Mouse (Mus musculus): ENCODE data around the gene Olfr883. TPM values are rescaled to one million over a fixed set of nuclear protein-coding genes. Genes with fewer than 3 reads are reported as not detected.

Gene Olfr883
- total RNA-seq (2021) = not detected
- long read RNA-seq, experiment 1 = 0 reads
- long read RNA-seq, experiment 2 = 0 reads

- no peak for DNase-seq (ENCODE audit: low spot score)
These were observed at the start of gene Olfr883 for GRCm38 (mm10) chr9:38025508-38025907. TSS of gene Olfr883 (plus strand) at chr9:38025808.

DNA sequence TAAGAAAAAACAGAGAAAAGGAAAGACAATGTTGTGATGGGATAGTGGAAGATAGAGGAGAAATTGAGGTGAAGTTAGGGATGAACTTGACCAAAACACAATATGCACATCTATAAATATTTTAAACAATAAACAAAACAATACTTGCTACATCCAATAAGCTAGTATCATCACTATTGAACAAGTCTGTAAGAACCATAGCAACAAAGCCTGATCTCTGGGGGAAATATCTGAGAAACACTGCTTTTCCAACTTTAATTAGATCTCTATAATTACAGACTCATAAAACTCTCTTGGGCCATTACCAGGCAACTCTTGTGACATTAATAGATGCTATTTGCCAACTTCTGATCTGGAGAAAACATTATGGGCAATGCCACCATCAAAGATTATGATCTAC lies 34.1 kb upstream of the Olfr883 start, which contains the start of gene Olfr881:
Gene Olfr881, plus strand, starts transcription at position 301 of the 400 bp plus-strand sequence.
- no peak for DNase-seq (ENCODE audit: low spot score)

DNA sequence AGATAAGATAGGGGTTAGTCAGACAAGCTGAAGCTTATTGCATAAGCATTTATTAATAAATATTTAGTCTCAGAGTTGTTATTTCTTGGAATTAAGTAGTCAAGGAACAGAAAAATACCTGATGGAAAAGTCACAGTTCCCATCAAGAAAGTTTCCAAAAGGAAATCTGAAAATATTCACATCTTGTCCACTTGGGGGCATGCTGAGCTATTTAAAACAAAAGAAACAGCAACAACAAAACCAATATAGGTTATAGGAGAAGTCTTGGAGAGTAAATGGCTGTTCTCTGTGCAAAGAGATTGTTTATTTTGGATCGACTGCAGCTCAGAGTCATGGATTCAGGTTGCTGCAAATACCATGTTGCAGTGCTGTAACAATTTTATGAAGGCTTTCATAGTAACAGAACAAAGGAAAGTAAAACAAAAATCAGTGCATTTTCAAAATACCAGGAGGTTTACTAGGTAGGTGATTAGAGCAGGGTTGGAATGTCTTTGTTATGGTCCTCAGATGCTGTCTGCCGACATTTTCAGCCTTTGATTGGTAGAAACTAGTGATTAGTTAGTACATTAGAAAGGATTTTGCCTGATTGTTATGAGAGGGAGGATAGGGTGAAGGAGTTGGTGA lies 26.9 kb upstream of the Olfr883 start:
- DNase-seq (ENCODE audit: low spot score) = no peak

DNA sequence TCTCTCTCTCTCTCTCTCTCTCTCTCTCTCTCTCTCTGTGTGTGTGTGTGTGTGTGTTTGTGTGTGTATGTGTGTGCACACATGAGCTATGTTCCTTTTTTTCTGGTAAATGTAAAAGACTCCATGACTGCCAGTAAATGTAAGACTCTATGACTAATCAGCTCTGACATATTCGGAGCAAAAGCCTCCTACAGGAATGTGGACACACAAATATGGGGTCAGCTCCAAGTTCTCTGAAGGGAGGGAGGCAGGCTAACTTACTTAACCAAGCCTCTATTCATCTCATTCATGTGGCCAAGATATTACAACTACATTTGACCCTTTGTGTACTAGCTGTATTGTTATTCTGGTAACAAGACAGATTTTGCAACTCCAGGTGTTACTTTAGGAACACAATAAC lies 25.6 kb upstream of the Olfr883 start:
- DNase-seq (ENCODE audit: low spot score) = no peak

DNA sequence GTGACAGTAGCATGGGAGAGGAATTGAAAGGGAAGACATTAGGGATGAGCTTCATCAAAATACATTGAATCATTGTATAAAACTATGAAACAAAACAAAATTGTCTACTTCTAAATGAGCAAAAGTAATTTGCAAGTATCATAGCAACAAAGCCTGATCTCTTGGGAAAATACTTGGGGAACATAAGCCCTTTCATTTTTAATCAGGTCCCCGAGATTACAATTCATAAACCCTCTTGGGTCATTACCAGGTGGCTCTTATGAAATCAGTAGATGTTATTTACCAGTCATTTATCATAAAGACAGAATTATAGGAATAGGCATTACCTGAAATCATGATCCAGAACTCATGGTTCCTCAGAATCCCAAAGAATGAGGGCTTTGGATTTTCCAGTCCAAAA lies 20.6 kb downstream of the Olfr883 start, which contains the start of gene Olfr884:
Gene Olfr884, plus strand, starts transcription at position 301 of the 400 bp plus-strand sequence.
- DNase-seq (ENCODE audit: low spot score) = no peak

- no peak for DNase-seq (ENCODE audit: low spot score)
These were observed 35.4 kb downstream of the Olfr883 start, which contains the start of gene Olfr885 for GRCm38 (mm10) chr9:38061022-38061421. TSS of gene Olfr885 (plus strand) at chr9:38061322.

Other genes with a start within 250 kb of the Olfr883 start
- gene Olfr876, start 222.8 kb upstream of the Olfr883 start, total RNA-seq (2021) = not detected
- not detected for gene Olfr877, start 171.5 kb upstream of the Olfr883 start, total RNA-seq (2021)
- gene Olfr145, start 129.1 kb upstream of the Olfr883 start, total RNA-seq (2021) = not detected
- gene Olfr878, start 108.0 kb upstream of the Olfr883 start, total RNA-seq (2021) = not detected
- not detected for gene Olfr881, start 34.0 kb upstream of the Olfr883 start, total RNA-seq (2021)
- not detected for gene Olfr884, start 20.7 kb downstream of the Olfr883 start, total RNA-seq (2021)
- not detected for gene Olfr885, start 35.5 kb downstream of the Olfr883 start, total RNA-seq (2021)
- gene Olfr887, start 58.3 kb downstream of the Olfr883 start, total RNA-seq (2021) = not detected
- gene Olfr888, start 82.3 kb downstream of the Olfr883 start, total RNA-seq (2021) = not detected
- not detected for gene Olfr889, start 89.4 kb downstream of the Olfr883 start, total RNA-seq (2021)
- gene Olfr890, start 116.7 kb downstream of the Olfr883 start, total RNA-seq (2021) = not detected
- not detected for gene Olfr891, start 155.0 kb downstream of the Olfr883 start, total RNA-seq (2021)
- not detected for gene Olfr893, start 182.6 kb downstream of the Olfr883 start, total RNA-seq (2021)
- not detected for gene Olfr894, start 192.2 kb downstream of the Olfr883 start, total RNA-seq (2021)
- not detected for gene Olfr143, start 227.0 kb downstream of the Olfr883 start, total RNA-seq (2021)
- not detected for gene Olfr895, start 242.0 kb downstream of the Olfr883 start, total RNA-seq (2021)